Mouse (Mus musculus) testis, adult 2 months (tissue): Measurements from ENCODE around the gene Upk1a.

Experiments
- CTCF ChIP-seq: fragments of 200-500 bp; IDR thresholded peaks from 2 replicates; pipeline ENCODE4 v1.5.1; 2012; ENCODE audit warnings: low read depth, mild to moderate bottlenecking, inconsistent platforms, low read length, moderate library complexity; ENCODE audit not compliant: control insufficient read depth, insufficient read depth, insufficient replicate concordance
- POLR2A ChIP-seq: fragments of 200-500 bp; IDR thresholded peaks from 2 replicates; pipeline ENCODE4 v1.6.1; 2012; ENCODE audit warnings: low read depth, mild to moderate bottlenecking, inconsistent platforms, low read length, moderate library complexity; ENCODE audit not compliant: control insufficient read depth

DNA sequence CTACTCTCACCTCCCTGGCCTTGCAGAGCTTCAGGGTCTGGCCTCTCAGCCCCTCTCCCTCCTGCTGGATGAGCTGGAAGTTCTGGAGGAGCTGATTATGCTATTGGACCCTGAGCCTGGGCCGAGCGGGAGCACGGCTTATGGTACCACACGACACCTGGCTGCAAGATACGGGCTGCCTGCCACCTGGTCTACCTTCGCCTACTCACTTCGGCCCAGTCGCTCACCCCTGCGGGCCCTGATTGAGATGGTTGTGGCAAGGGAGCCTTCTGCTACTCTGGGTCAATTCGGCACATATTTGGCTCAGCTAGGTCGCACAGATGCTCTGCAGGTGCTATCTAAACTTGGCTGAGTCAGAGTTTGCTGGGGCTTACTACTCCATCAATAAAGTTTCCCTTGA is 45.1 kb downstream of the Upk1a start:
- no peak for TF ChIP-seq POLR2A
- no peak for TF ChIP-seq CTCF
